Mouse (Mus musculus) G1E (cell line): ENCODE data around the gene Rhox3e.
"Not testable (repeated sequence)": the region's sequence is repeated elsewhere in the genome, so short reads cannot be mapped to it uniquely, and the experiment has no call there.

Experiments
- CTCF ChIP-seq: IDR thresholded peaks from 2 replicates; pipeline ENCODE4 v1.5.1; 2012; ENCODE audit warnings: low read depth, low read length, inconsistent platforms, mixed read lengths
- GATA1 ChIP-seq: IDR thresholded peaks from 2 replicates; pipeline ENCODE4 v1.6.1; 2012; ENCODE audit warnings: borderline replicate concordance, low read length, inconsistent platforms, mixed read lengths
- GATA2 ChIP-seq: IDR thresholded peaks from 2 replicates; pipeline ENCODE4 v1.6.1; 2012; ENCODE audit warnings: low read depth, low read length, inconsistent platforms, borderline replicate concordance
- POLR2AphosphoS5 ChIP-seq: IDR thresholded peaks from 2 replicates; pipeline ENCODE4 v1.6.1; 2012; ENCODE audit warnings: low read depth, low read length, inconsistent platforms; ENCODE audit not compliant: insufficient replicate concordance
- TAL1 ChIP-seq: conservative IDR thresholded peaks from 2 replicates; pipeline ENCODE4 v1.6.1; 2012; ENCODE audit warnings: low read depth, low read length, inconsistent platforms, mixed read lengths

- TF ChIP-seq CTCF, GATA1, GATA2, POLR2AphosphoS5, TAL1: not testable (repeated sequence)
Observed at GRCm38 (mm10) chrX:37571105-37571504, 29.3 kb downstream of the Rhox3e start, which contains the start of gene Rhox2f.
